Mouse (Mus musculus) hindbrain, embryonic 16.5 days (tissue): ENCODE results near the gene Osbpl2. TPM values are rescaled to one million over a fixed set of nuclear protein-coding genes. Genes with fewer than 3 reads are reported as not detected.

Experiments used
- ATAC-seq: fragments of 200-750 bp; cut with Nextera tagmentation; 2 replicates; pipeline ENCODE4 v1.8.0; 2017; ENCODE audit warnings: moderate TSS enrichment, moderate library complexity
- H3K27ac ChIP-seq: fragments of 300-500 bp; sonication (generic); 2 replicates; pipeline ENCODE4 v1.5.1; 2014; ENCODE audit warnings: low read depth, mild to moderate bottlenecking, control low read depth, low read length, moderate library complexity
- H3K27me3 ChIP-seq: fragments of 300-500 bp; sonication (generic); replicated peaks from 2 replicates; pipeline ENCODE4 v1.6.1; 2014; ENCODE audit warnings: low read length; ENCODE audit not compliant: control insufficient read depth, insufficient read depth
- H3K36me3 ChIP-seq: fragments of 300-500 bp; sonication (generic); 2 replicates; pipeline ENCODE4 v1.6.1; 2014; ENCODE audit warnings: mild to moderate bottlenecking, low read length, moderate library complexity, mixed read lengths; ENCODE audit not compliant: control insufficient read depth, insufficient read depth
- H3K4me1 ChIP-seq: fragments of 300-500 bp; sonication (generic); 2 replicates; pipeline ENCODE4 v1.6.1; 2014; ENCODE audit warnings: low read depth, low read length; ENCODE audit not compliant: control insufficient read depth, insufficient read depth
- H3K4me2 ChIP-seq: fragments of 300-500 bp; sonication (generic); 2 replicates; pipeline ENCODE4 v1.6.1; 2014; ENCODE audit warnings: mild to moderate bottlenecking, low read length, control low read depth, moderate library complexity
- H3K4me3 ChIP-seq: fragments of 300-500 bp; sonication (generic); 2 replicates; pipeline ENCODE4 v1.5.1; 2014; ENCODE audit warnings: mild to moderate bottlenecking, low read length, control low read depth, moderate library complexity
- H3K9ac ChIP-seq: fragments of 300-500 bp; sonication (generic); 2 replicates; pipeline ENCODE4 v1.6.1; 2014; ENCODE audit warnings: low read depth, mild to moderate bottlenecking, control low read depth, low read length, moderate library complexity
- H3K9me3 ChIP-seq: fragments of 300-500 bp; sonication (generic); 2 replicates; pipeline ENCODE4 v1.6.1; 2014; ENCODE audit warnings: mild to moderate bottlenecking, low read length, moderate library complexity; ENCODE audit not compliant: control insufficient read depth
- WGBS: fragments of 180-500 bp; shearing (Covaris S2); extraction: QIAGEN DNeasy Blood & Tissue Kit; methylation state at CpG from one replicate; pipeline ENCODE4 v1.1.7; 2014; 5-methylcytosine and 5-hydroxymethylcytosine counted together
- polyA plus RNA-seq: library from polyadenylated mRNA; unstranded; fragments of >200 nt; fragmentation: Nextera tagmentation; extraction: Ambion mirVana; gene quantifications from 2 replicates; pipeline ENCODE4 v1.2.1, GENCODE M21; 2015

Osbpl2 gene
- polyA plus RNA-seq, 1 experiment from 2014 or later: 70.5 TPM

DNA sequence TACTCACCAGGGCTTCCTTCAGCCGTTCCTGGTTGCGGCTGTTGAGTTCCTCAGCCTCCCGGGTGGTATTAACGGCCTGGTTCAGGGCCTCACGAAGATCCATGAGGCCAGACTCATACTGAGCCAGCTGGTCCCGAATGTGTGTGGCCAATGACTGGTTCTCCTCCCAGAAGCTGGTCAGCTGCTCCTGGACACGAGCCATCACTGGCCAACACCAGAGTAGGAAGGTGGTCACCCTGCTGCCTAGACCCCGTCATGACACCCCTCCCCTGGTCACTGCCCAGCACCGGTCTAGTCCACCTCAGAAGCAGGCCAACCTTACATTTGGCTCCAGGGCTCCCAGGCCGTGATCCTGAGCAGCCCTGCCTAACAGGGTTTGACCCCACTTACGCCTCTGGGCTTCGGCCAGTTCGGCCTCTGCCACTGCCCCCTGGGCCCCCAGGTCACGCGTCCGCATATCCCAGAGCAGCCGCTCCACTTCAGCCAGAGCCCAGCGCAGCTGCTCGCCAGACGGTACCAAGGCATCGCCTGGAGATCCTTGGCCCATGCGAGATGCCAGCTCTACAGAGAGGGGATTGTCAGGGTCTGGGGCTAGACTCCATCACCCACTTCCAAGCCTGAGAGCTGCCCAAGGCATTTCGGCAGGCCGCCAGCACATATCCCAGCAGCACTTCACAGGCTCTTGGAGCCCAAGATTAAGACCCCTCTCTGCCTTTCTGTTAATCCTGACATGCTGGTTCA lies 65.1 kb downstream of the Osbpl2 start:
- H3K27me3 ChIP-seq: no peaks in the 10 kb centered on the region
- H3K4me2 ChIP-seq: no peak overlapping the region
- no peak overlapping the region for H3K4me3 ChIP-seq
- H3K27ac ChIP-seq: no peak overlapping the region
- no peak for ATAC-seq
- WGBS: 88% methylated on average over 24 of the region's 24 CpGs
- no peaks in the 10 kb centered on the region for H3K4me1 ChIP-seq
- no peaks in the 10 kb centered on the region for H3K36me3 ChIP-seq
- no peaks in the 10 kb centered on the region for H3K9me3 ChIP-seq
- H3K9ac ChIP-seq: no peak overlapping the region

GRCm38 (mm10) chr2:180184752-180185109 lies 65.6 kb downstream of the Osbpl2 start:
- H3K9me3 ChIP-seq: no peaks in the 10 kb centered on the region
- WGBS: 83% methylated on average over 6 of the region's 6 CpGs
- no peak for ATAC-seq

DNA sequence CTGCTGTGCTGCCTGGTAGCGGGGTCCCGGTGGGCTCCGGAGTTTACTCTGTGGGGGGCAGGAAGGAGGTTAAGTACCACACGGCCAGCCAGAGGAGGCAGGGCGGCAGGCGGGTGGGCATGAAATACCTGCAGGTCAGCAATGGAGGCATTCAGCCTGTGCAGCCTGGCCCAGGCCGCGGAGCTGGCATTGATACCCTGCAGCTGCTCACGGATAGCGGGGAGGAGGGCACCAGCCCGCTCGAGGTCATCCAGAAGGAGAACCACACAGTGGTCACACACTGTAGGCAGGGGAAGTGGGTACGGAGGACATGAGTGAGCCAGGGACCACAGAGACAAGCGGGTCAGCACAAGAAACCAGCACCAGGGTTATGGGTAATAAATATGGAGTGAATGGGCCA lies 66.6 kb downstream of the Osbpl2 start:
- Histone ChIP-seq H3K36me3 (no peaks in the 10 kb centered on the region), H3K4me3 (no peak overlapping the region), H3K27ac (no peak overlapping the region), H3K4me2 (no peak overlapping the region), H3K27me3 (no peaks in the 10 kb centered on the region), H3K9ac (no peak overlapping the region), H3K9me3 (no peaks in the 10 kb centered on the region), H3K4me1 (no peaks in the 10 kb centered on the region)
- WGBS: 89% methylated on average over 14 of the region's 14 CpGs
- no peak for ATAC-seq

More at GRCm38 (mm10) chr2:180184752-180185109, 65.6 kb downstream of the Osbpl2 start:
- H3K4me2 ChIP-seq: no peak overlapping the region
- no peaks in the 10 kb centered on the region for H3K27me3 ChIP-seq
- H3K4me3 ChIP-seq: no peak overlapping the region
- no peaks in the 10 kb centered on the region for H3K4me1 ChIP-seq
- no peak overlapping the region for H3K9ac ChIP-seq
- no peaks in the 10 kb centered on the region for H3K36me3 ChIP-seq
- no peak overlapping the region for H3K27ac ChIP-seq

- Histone ChIP-seq H3K9ac (no peak overlapping the region), H3K27me3 (no peaks in the 10 kb centered on the region), H3K4me1 (no peaks in the 10 kb centered on the region), H3K36me3 (no peaks in the 10 kb centered on the region), H3K4me3 (no peak overlapping the region), H3K9me3 (no peaks in the 10 kb centered on the region), H3K27ac (no peak overlapping the region), H3K4me2 (no peak overlapping the region)
- ATAC-seq: no peak
- WGBS: 76% methylated on average over 11 of the region's 11 CpGs
These were observed 68.3 kb downstream of the Osbpl2 start for GRCm38 (mm10) chr2:180187362-180187761.

- Histone ChIP-seq H3K36me3 (no peaks in the 10 kb centered on the region), H3K9ac (no peak overlapping the region), H3K4me3 (no peak overlapping the region), H3K27me3 (no peaks in the 10 kb centered on the region), H3K4me1 (no peaks in the 10 kb centered on the region; the same call in 1 of the 2 replicates), H3K27ac (no peak overlapping the region), H3K4me2 (no peak overlapping the region), H3K9me3 (no peaks in the 10 kb centered on the region)
- ATAC-seq: no peak; the same call in 1 of the 2 replicates
- WGBS: 77% methylated on average over 12 of the region's 12 CpGs
These were observed 77.7 kb downstream of the Osbpl2 start for GRCm38 (mm10) chr2:180196610-180197322.

DNA sequence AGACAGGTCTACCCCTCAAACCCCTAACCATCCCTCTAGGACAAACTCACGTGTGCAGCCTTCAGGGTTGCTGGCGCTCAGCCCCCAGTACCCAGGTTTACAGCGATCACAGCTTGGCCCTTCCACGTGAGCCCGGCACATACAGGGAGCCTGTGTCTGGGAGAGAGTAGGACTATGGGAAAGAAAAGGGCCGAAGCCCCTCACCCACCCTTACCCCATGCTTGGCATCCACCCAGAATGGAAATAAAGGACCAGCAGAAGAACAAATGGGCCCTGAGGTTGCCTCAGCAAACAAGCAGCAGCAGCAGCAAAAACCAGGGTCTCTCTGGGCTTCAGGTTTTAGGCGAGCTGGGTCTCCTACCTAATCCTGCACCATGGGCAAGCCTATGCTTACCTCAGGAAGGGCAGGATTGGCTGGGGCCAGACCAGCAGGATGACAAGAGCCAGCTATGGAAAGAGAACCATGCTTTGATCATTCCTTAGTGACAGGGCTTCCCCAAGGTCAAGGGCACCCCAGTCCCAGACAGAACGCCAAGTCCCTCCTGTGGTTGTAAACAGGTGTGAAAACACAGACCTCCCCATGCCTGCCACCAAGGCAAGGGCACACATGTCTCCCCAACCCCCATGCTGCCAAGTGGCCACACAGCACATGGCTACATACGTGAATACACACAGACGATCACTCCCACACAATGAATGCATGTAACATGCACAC lies 78.4 kb downstream of the Osbpl2 start:
- no peak; the same call in 1 of the 2 replicates for ATAC-seq
- no peak overlapping the region for H3K9ac ChIP-seq
- H3K4me1 ChIP-seq: no peaks in the 10 kb centered on the region; the same call in 1 of the 2 replicates
- no peak overlapping the region for H3K4me2 ChIP-seq
- no peaks in the 10 kb centered on the region for H3K9me3 ChIP-seq
- no peak overlapping the region for H3K27ac ChIP-seq
- H3K4me3 ChIP-seq: no peak overlapping the region
- 68% methylated on average over 10 of the region's 10 CpGs for WGBS
- H3K27me3 ChIP-seq: no peaks in the 10 kb centered on the region
- no peaks in the 10 kb centered on the region for H3K36me3 ChIP-seq

DNA sequence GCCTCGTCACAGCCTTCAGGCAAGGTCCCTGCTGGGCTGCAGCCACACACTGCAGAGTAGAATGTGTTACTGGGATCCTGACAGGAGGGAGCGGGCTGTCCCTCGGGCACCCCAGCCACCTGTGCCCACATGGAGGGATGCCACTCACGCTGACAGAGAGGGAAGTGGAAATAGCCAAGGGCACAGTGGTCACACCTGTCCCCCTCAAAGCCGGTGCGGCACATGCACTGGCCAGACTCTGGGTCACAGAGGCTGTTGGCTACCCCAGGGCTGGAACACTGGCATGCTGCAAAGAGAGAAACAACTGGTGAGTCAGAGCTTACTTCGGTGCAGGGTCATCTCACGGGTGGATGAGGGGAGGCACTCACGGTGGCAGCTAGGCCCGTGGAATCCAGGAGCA lies 79.7 kb downstream of the Osbpl2 start:
- Histone ChIP-seq H3K4me1 (no peaks in the 10 kb centered on the region; the same call in 1 of the 2 replicates), H3K4me3 (no peak overlapping the region), H3K4me2 (no peak overlapping the region), H3K9ac (no peak overlapping the region), H3K36me3 (no peaks in the 10 kb centered on the region), H3K27me3 (no peaks in the 10 kb centered on the region), H3K27ac (no peak overlapping the region), H3K9me3 (no peaks in the 10 kb centered on the region)
- WGBS: 76% methylated on average over 10 of the region's 10 CpGs
- ATAC-seq: no peak

DNA sequence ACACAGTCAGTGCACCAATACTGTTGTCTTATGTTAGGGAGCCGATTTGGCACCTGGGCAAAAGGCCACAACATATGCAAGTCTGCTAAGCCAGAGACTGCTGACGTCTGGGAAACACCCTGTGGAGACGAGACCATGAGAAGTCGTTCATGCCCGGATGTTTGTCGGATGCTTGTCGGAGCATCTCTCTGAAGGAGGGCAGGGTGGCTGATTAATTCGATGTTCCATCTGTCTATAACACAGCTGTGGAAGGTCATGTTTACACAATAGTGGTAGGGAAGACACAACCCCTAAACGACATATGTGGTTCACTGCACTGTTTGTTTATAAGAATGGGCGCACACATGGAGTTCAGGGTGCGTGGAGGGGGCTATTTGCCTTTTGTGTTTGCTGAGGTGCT lies 81.6 kb downstream of the Osbpl2 start:
- no peaks in the 10 kb centered on the region for H3K9me3 ChIP-seq
- WGBS: 32% methylated on average over 11 of the region's 11 CpGs
- peaks cover 3% of the 10 kb centered on the region; the same call in 1 of the 2 replicates for H3K4me1 ChIP-seq
- no peak overlapping the region for H3K4me3 ChIP-seq
- H3K36me3 ChIP-seq: no peaks in the 10 kb centered on the region
- H3K9ac ChIP-seq: no peak overlapping the region
- H3K27me3 ChIP-seq: no peaks in the 10 kb centered on the region
- ATAC-seq: no peak
- H3K4me2 ChIP-seq: no peak overlapping the region
- no peak overlapping the region for H3K27ac ChIP-seq

DNA sequence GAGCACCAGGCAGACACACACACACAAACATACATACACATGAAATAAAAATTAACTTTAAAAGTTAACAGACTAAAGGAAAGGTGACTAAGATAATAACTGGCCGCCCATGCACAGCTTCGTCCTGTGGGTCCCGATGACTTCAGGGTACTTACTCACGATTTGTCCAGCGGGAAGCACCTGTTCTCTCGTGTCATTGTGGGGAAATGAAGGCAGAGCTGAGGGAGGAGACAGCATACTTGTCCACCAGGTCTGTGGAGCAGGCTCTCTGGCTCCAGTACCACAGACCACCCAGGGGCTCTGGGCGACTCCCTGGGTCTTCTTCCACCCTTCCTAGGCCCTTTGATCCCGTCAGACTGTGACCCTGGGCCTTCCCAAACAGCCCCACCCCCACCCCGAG lies 82.2 kb downstream of the Osbpl2 start:
- 75% methylated on average over 9 of the region's 9 CpGs for WGBS
- H3K4me1 ChIP-seq: peaks cover 8% of the 10 kb centered on the region
- no peak overlapping the region for H3K4me2 ChIP-seq
- H3K9me3 ChIP-seq: no peaks in the 10 kb centered on the region
- H3K27me3 ChIP-seq: no peaks in the 10 kb centered on the region
- H3K27ac ChIP-seq: no peak overlapping the region
- ATAC-seq: no peak
- H3K4me3 ChIP-seq: no peak overlapping the region
- H3K36me3 ChIP-seq: no peaks in the 10 kb centered on the region
- H3K9ac ChIP-seq: no peak overlapping the region
